Mouse (Mus musculus): ENCODE data around the gene Pgm3. TPM values are rescaled to one million over a fixed set of nuclear protein-coding genes. Genes with fewer than 3 reads are reported as not detected.

Pgm3 gene
- polyA plus RNA-seq (2012; rRNA removed; ENCODE audit: low replicate concordance): 2.5 and 3.6 TPM in 2 replicates

GRCm38 (mm10) chr9:86571540-86572135, at the start of gene Pgm3, which contains the start of gene Rwdd2a:
TSS of gene Pgm3 (minus strand) at chr9:86571842.
TSS of gene Rwdd2a (plus strand) at chr9:86571991.

Other genes starting within 250 kb of the Pgm3 start
- 0.28 and 1.4 TPM in 2 replicates for gene Ube2cbp, start 106.9 kb downstream of the Pgm3 start, polyA plus RNA-seq (2012; rRNA removed; ENCODE audit: low replicate concordance)
- gene Dop1a, start 104.7 kb downstream of the Pgm3 start, polyA plus RNA-seq (2012; rRNA removed; ENCODE audit: low replicate concordance): 2.2 and 2.7 TPM in 2 replicates
- gene Rwdd2a, start 149 bp upstream of the Pgm3 start, polyA plus RNA-seq (2012; rRNA removed; ENCODE audit: low replicate concordance): 0.93 and 1.3 TPM in 2 replicates
- gene Me1, start 124.1 kb upstream of the Pgm3 start, polyA plus RNA-seq (2012; rRNA removed; ENCODE audit: low replicate concordance): 10.5 and 33.7 TPM in 2 replicates
- 0.04 TPM in 1 of 2 replicates, not detected in the other for gene Prss35, start 171.8 kb upstream of the Pgm3 start, polyA plus RNA-seq (2012; rRNA removed; ENCODE audit: low replicate concordance)

All from duodenum, adult 2 months (tissue).